In the genomic region with DNA sequence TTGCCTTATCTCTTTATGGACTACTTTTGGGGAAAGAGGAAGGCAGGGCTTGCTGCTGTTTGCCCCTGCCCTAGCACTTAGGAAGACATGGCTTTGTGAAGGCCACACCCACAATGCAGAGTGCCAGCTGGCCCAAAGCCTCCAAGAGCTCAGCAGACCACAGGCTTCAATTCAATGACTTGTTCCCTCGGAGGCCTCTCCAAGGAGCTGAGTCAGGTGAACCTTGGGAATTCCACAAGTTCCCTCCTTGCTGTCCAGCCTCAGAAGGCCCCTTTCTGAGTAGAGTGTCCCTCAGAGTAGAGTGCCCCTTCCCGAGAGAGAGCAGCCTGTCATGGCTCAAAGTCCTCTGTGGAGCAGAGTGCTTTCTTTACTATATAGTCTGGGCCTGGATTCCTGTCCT, we compare ENCODE assay signal across 8 mouse cellular contexts.
DNase-seq lines count a peak whose midpoint lies in the region; ATAC-seq and TF ChIP-seq lines count a peak whose summit lies in the region.

No protein-coding gene starts in this region.

- peak; percentile 62 to 69 for DNase-seq in cerebellum, postnatal 10 days
- no peak for DNase-seq in cerebellum, adult 2 months
- peak; percentile 78 for DNase-seq in heart, postnatal 10 days
- DNase-seq in large intestine, adult 2 months (ENCODE audit: low read depth, low spot score): peak; percentile 50
- DNase-seq in left cerebral cortex, adult 2 months (ENCODE audit: extremely low spot score in 1 of 2, low spot score in 2 of 2): no peak
- no peak for DNase-seq in frontal cortex, adult 2 months (ENCODE audit: extremely low spot score in 1 of 2, low spot score in 1 of 2)

- H3K4me2 ChIP-seq in neural tube, embryonic 14.5 days (ENCODE audit: low read depth, low read length): 0 out of 2 replicates have a peak overlapping the region, but pooled peaks have one; percentile 12

- no peak for TF ChIP-seq POLR2A in cerebellum, adult 2 months (IDR thresholded peaks at IDR 0.05; ENCODE audit: borderline replicate concordance, insufficient read depth, low read length)

- H3K27me3 ChIP-seq in cerebellum, adult 2 months (ENCODE audit: control insufficient read depth, insufficient read depth, low read length): no peaks in the 10 kb centered on the region
- no peaks in the 10 kb centered on the region for H3K27me3 ChIP-seq in neural tube, embryonic 14.5 days (ENCODE audit: control insufficient read depth, insufficient read depth, low read length)

- ATAC-seq in common myeloid progenitor, adult 5-6 weeks (replicated peaks; ENCODE audit: low read depth, poor library complexity, severe bottlenecking): peak; percentile 55
- ATAC-seq in neural tube, embryonic 14.5 days (ENCODE audit: low read depth): no peak; the same call in 1 of the 2 replicates

- peaks cover 7% of the 10 kb centered on the region for H3K4me1 ChIP-seq in cerebellum, adult 2 months (ENCODE audit: control insufficient read depth, insufficient read depth, low read length)
- H3K4me1 ChIP-seq in neural tube, embryonic 14.5 days (ENCODE audit: control insufficient read depth, insufficient read depth, low read length): peaks cover 10% of the 10 kb centered on the region

- no peak overlapping the region for H3K4me3 ChIP-seq in cerebellum, adult 2 months (replicated peaks; ENCODE audit: insufficient read depth, low read depth, low read length)
- no peak overlapping the region for H3K4me3 ChIP-seq in neural tube, embryonic 14.5 days (ENCODE audit: low read depth, low read length)
- no peak overlapping the region for H3K4me3 ChIP-seq in left cerebral cortex, adult 2 months

- no peaks in the 10 kb centered on the region for H3K36me3 ChIP-seq in neural tube, embryonic 14.5 days (ENCODE audit: control insufficient read depth, insufficient read depth, low read length)

- no peak overlapping the region for H3K9ac ChIP-seq in neural tube, embryonic 14.5 days (replicated peaks; ENCODE audit: low read depth, low read length)

- H3K9me3 ChIP-seq in neural tube, embryonic 14.5 days (ENCODE audit: control insufficient read depth, low read length): no peaks in the 10 kb centered on the region

- no peak for TF ChIP-seq CTCF in cerebellum, adult 2 months (IDR thresholded peaks at IDR 0.05; ENCODE audit: borderline replicate concordance, insufficient read depth, low read depth, low read length)
- TF ChIP-seq CTCF in left cerebral cortex, adult 2 months (IDR thresholded peaks at IDR 0.05): no peak

- WGBS in cerebellum, adult 2 months: 39% methylated on average over 2 of the region's 2 CpGs
- 4% methylated on average over 2 of the region's 2 CpGs for WGBS in large intestine, adult 2 months
- 44% methylated on average over 2 of the region's 2 CpGs for WGBS in neural tube, embryonic 14.5 days

- H3K27ac ChIP-seq in cerebellum, adult 2 months (ENCODE audit: insufficient read depth, low read length): no peak overlapping the region
- peak overlapping the region; percentile 52; the same call in 1 of the 2 replicates for H3K27ac ChIP-seq in neural tube, embryonic 14.5 days (ENCODE audit: low read depth, low read length)
- no peak overlapping the region for H3K27ac ChIP-seq in left cerebral cortex, adult 2 months

- intact Hi-C loops in heart, postnatal 10 days (cut with DNase I): no loop called here
- intact Hi-C loops in left cerebral cortex, adult 2 months (cut with DNase I): no loop called here

Comparison
In these comparisons a context has a peak if more than half of its experiments do, and no peak if none do; other contexts are left out.
1. DNase-seq: peak in cerebellum, postnatal 10 days (2 of 2), heart, postnatal 10 days (2 of 2) and large intestine, adult 2 months (single experiment); none in cerebellum, adult 2 months (0 of 2), left cerebral cortex, adult 2 months (0 of 2) and frontal cortex, adult 2 months (0 of 2).